Mouse (Mus musculus) retina, postnatal 1 day (tissue): ENCODE measurements around the gene Vps26a.
A peak's percentile ranks its signal among the peaks of the same experiment; 100 is the strongest.

Experiments
- DNase-seq: peaks from one replicate; pipeline ENCODE4 v3.0.0-alpha.2; 2012

Vps26a gene

GRCm38 (mm10) chr10:62412906-62413605, 73.5 kb downstream of the Vps26a start:
- DNase-seq: peak; percentile 57

- DNase-seq: peak; percentile 70
Measured at GRCm38 (mm10) chr10:62411431-62412410, 74.9 kb downstream of the Vps26a start.

- peak; percentile 87 for DNase-seq
Measured at GRCm38 (mm10) chr10:62410943-62411342, 75.7 kb downstream of the Vps26a start.
